Mouse (Mus musculus) lung, postnatal 0 days (tissue): ENCODE measurements around the gene Cd52. TPM values are rescaled to one million over a fixed set of nuclear protein-coding genes. Genes with fewer than 3 reads are reported as not detected.

Experiments used
- ATAC-seq: fragments of 200-750 bp; cut with Nextera tagmentation; 2 replicates; pipeline ENCODE4 v1.8.0; 2017; ENCODE audit warnings: moderate library complexity
- DNase-seq: peaks from one replicate; pipeline ENCODE4 v3.0.0-alpha.2; 2016; ENCODE audit warnings: low spot score
- H3K27ac ChIP-seq: fragments of 300-500 bp; sonication (generic); 2 replicates; pipeline ENCODE4 v1.5.1; 2014; ENCODE audit warnings: antibody characterized with exemption, mild to moderate bottlenecking, low read length, mixed read lengths
- H3K27me3 ChIP-seq: fragments of 300-500 bp; sonication (generic); replicated peaks from 2 replicates; pipeline ENCODE4 v1.6.1; 2014; ENCODE audit warnings: low read length, mixed read lengths; ENCODE audit not compliant: insufficient read depth
- H3K36me3 ChIP-seq: fragments of 300-500 bp; sonication (generic); 2 replicates; pipeline ENCODE4 v1.6.1; 2014; ENCODE audit warnings: low read length, mixed read lengths; ENCODE audit not compliant: insufficient read depth
- H3K4me1 ChIP-seq: fragments of 300-500 bp; sonication (generic); 2 replicates; pipeline ENCODE4 v1.6.1; 2014; ENCODE audit warnings: antibody characterized with exemption, low read depth, low read length, mixed read lengths; ENCODE audit not compliant: insufficient read depth
- H3K4me2 ChIP-seq: fragments of 300-500 bp; sonication (generic); replicated peaks from 2 replicates; pipeline ENCODE4 v1.6.1; 2014; ENCODE audit warnings: low read depth, mild to moderate bottlenecking, low read length, moderate library complexity, mixed read lengths
- H3K4me3 ChIP-seq: fragments of 300-500 bp; sonication (generic); 2 replicates; pipeline ENCODE4 v1.5.1; 2014; ENCODE audit warnings: low read depth, low read length
- H3K9ac ChIP-seq: fragments of 300-500 bp; sonication (generic); replicated peaks from 2 replicates; pipeline ENCODE4 v1.6.1; 2014; ENCODE audit warnings: low read depth, mild to moderate bottlenecking
- H3K9me3 ChIP-seq: fragments of 300-500 bp; sonication (generic); 2 replicates; pipeline ENCODE4 v1.6.1; 2016; ENCODE audit warnings: low read length, mixed read lengths
- CTCF ChIP-seq: IDR thresholded peaks from 2 replicates; pipeline ENCODE4 v1.5.1; 2016; ENCODE audit warnings: antibody characterized with exemption, mild to moderate bottlenecking
- EP300 ChIP-seq: IDR thresholded peaks from 2 replicates; pipeline ENCODE4 v1.6.1; 2016; ENCODE audit warnings: antibody characterized with exemption, mild to moderate bottlenecking, control low read depth
- WGBS: fragments of 180-500 bp; shearing (Covaris S2); extraction: QIAGEN DNeasy Blood & Tissue Kit; methylation state at CpG from one replicate; pipeline ENCODE4 v1.1.7; 2014; 5-methylcytosine and 5-hydroxymethylcytosine counted together
- polyA plus RNA-seq: library from polyadenylated mRNA; unstranded; fragments of >200 nt; fragmentation: Nextera tagmentation; extraction: Ambion mirVana; gene quantifications from 2 replicates; pipeline ENCODE4 v1.2.1, GENCODE M21; 2015

The Cd52 gene
- polyA plus RNA-seq, 1 experiment from 2014 or later = 65.9 TPM

DNA sequence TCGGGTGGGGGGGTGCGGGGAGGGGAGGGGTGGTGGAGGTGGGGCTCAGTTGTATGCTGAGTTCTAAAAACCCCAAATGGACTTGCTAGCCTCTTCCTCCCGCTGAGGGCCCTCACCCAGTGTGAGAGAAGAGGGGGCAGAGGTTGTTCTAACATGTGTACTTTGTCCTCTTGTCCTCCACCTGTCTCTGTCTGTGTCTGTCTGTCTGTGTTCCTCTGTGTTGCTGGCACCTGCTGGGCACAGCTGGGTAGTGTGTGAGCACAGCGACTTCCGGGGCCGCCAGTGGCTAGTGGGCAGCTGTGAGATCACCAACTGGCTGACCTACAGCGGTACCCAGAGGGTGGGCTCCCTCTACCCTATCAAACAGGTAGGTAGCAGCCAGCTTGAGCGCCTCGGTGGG is 5.9 kb downstream of the Cd52 start:
- H3K4me2 ChIP-seq = no peak overlapping the region
- H3K4me1 ChIP-seq = no peaks in the 10 kb centered on the region
- TF ChIP-seq CTCF = no peak
- TF ChIP-seq EP300 = no peak
- DNase-seq = no peak
- no peaks in the 10 kb centered on the region for H3K9me3 ChIP-seq
- no peak overlapping the region for H3K4me3 ChIP-seq
- WGBS = 72% methylated on average over 9 of the region's 9 CpGs
- no peak overlapping the region for H3K27ac ChIP-seq
- no peaks in the 10 kb centered on the region for H3K27me3 ChIP-seq
- no peak overlapping the region for H3K9ac ChIP-seq
- no peak for ATAC-seq
- no peaks in the 10 kb centered on the region for H3K36me3 ChIP-seq

DNA sequence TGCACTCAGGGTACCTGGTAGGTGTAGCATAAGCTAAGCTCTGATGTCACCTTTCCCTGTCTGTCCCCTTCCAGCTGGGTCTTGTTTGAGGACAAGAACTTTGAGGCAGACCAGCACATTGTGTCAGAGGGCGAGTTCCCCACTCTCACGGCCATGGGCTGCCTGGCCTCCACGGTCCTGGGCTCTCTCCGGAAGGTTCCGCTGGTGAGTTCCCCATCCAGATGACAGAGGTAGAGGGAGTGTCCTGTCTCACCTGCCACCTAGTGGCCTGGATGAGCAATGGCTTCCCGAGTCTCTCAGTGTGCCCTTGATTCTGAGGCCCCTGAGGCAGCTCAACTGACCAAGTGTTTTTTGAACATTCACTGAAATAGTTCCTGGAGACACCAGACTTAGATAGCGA is 7.5 kb downstream of the Cd52 start:
- Histone ChIP-seq H3K9me3 (no peaks in the 10 kb centered on the region), H3K36me3 (no peaks in the 10 kb centered on the region), H3K9ac (no peak overlapping the region), H3K4me1 (no peaks in the 10 kb centered on the region), H3K4me3 (no peak overlapping the region), H3K4me2 (no peak overlapping the region), H3K27me3 (no peaks in the 10 kb centered on the region), H3K27ac (no peak overlapping the region)
- DNase-seq (peak; percentile 62), ATAC-seq (peak; percentile 71)
- WGBS = 22% methylated on average over 7 of the region's 7 CpGs
- TF ChIP-seq CTCF (peak; percentile 85), EP300 (no peak)

DNA sequence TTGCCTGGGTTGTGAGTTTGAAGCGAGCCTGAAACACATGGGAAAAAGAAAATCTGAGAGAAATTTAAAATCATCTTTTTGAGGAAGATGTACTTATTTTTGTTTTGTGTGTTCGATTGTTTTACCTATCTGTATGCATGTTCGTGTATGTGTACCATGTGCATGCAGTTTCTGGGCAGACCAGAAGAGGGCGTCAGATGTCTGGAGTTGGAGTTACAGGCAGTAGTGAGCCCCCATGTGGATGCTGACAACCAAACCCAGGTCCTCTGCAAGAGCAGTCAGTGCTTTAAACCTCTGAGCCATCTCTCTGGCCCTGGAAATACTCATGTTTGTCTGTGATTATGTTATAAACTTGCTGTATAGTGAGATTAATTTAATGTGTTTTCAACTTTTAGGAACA is 9.9 kb downstream of the Cd52 start:
- no peaks in the 10 kb centered on the region for H3K36me3 ChIP-seq

DNA sequence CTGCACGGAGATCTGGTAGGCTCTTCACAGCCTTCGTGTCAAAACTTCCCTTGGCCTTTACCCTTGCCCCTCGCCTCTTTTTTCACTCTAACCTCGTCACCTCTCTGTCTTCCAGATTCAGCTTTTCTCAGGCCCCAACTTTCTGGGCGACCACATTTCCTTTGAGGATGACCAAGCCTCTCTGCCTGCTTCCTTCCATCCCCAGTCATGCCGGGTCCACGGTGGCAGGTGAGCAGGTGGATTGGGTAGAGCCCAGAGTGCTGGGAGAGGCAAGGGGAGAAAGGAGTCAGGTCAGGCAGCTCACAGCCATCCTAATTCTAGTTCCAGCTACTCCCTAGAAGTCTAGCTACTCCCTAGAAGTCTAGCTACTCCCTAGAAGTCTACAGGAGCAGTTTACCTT is 12.4 kb downstream of the Cd52 start:
- Histone ChIP-seq H3K4me3 (peak overlapping the region; percentile 19; the same call in 1 of the 2 replicates), H3K4me1 (no peaks in the 10 kb centered on the region), H3K27me3 (no peaks in the 10 kb centered on the region), H3K4me2 (peak overlapping the region; percentile 45), H3K36me3 (no peaks in the 10 kb centered on the region), H3K27ac (no peak overlapping the region), H3K9ac (no peak overlapping the region), H3K9me3 (no peaks in the 10 kb centered on the region)
- no peak for DNase-seq
- TF ChIP-seq CTCF = no peak
- TF ChIP-seq EP300 = no peak
- no peak for ATAC-seq
- 16% methylated on average over 7 of the region's 7 CpGs for WGBS

More for the DNA sequence above, 9.9 kb downstream of the Cd52 start:
- Histone ChIP-seq H3K4me3 (no peak overlapping the region), H3K4me1 (no peaks in the 10 kb centered on the region), H3K9ac (no peak overlapping the region), H3K27me3 (no peaks in the 10 kb centered on the region), H3K9me3 (no peaks in the 10 kb centered on the region), H3K4me2 (no peak overlapping the region), H3K27ac (no peak overlapping the region)
- DNase-seq = no peak
- ATAC-seq = no peak
- TF ChIP-seq CTCF = no peak
- TF ChIP-seq EP300 = no peak
- 84% methylated on average over 4 of the region's 4 CpGs for WGBS

DNA sequence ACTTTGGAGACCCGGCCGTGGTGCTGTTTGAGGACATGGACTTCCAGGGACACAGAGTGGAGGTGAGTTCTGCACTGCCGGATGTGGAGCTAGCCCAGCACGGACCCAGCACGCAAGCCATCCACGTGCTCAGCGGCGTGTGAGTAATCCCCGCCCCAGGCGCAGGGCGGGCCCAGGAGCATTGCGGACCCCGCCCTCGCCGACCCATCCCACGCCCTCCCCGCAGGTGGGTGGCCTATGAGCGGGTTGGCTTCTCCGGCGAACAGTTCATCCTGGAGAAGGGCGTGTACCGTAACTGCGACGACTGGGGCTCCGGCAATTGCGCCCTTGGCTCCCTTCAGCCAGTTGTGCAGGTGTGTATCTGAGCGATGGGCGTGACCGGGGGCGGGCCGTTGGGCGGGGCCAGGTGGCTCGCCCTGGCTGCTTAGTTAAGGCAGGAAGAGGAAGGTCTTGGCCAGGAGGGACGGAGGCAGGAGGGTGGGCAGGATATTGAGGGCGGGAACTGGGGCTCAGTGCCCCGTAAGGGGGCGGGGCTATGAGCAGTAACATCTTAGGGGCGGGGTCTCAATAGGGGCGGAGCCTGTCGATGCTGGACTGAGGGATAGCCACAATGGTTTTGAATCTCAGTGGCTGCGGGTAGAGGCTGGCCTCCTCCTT is 13.0 kb downstream of the Cd52 start:
- no peaks in the 10 kb centered on the region for H3K36me3 ChIP-seq
- H3K9ac ChIP-seq = no peak overlapping the region
- H3K4me2 ChIP-seq = peak overlapping the region; percentile 45
- H3K4me3 ChIP-seq = peak overlapping the region; percentile 19
- 4% methylated on average over 39 of the region's 41 CpGs for WGBS
- no peaks in the 10 kb centered on the region for H3K4me1 ChIP-seq
- H3K9me3 ChIP-seq = no peaks in the 10 kb centered on the region
- DNase-seq (peak; percentile 96), ATAC-seq (peak; percentile 95)
- H3K27ac ChIP-seq = no peak overlapping the region
- TF ChIP-seq EP300 (no peak), CTCF (no peak)
- H3K27me3 ChIP-seq = no peaks in the 10 kb centered on the region

DNA sequence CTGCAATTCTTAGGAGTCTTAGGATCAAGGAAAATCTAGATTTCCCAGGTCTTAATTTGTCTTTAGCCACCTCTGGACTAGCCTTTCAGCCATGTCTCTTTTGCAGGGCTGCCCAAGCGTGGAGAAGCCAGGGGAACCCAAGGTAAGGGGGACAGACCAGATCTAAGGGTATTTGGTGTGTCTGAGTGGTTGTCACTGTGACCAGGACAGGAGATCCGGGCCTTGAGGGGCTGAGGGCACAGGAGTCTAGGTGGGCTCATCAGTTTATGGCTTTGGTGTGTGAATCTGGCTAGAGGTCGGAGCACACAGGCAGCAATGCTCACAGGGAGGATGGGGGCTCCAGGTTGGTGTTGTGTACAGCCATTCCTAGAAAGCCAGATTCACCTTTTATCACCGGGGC is 14.2 kb downstream of the Cd52 start:
- no peak for DNase-seq
- H3K9me3 ChIP-seq = no peaks in the 10 kb centered on the region
- H3K9ac ChIP-seq = no peak overlapping the region
- no peaks in the 10 kb centered on the region for H3K36me3 ChIP-seq
- no peak overlapping the region for H3K27ac ChIP-seq
- H3K27me3 ChIP-seq = no peaks in the 10 kb centered on the region
- TF ChIP-seq EP300 (no peak), CTCF (no peak)
- no peaks in the 10 kb centered on the region for H3K4me1 ChIP-seq
- no peak overlapping the region for H3K4me3 ChIP-seq
- ATAC-seq = no peak
- 82% methylated on average over 4 of the region's 4 CpGs for WGBS
- no peak overlapping the region for H3K4me2 ChIP-seq

DNA sequence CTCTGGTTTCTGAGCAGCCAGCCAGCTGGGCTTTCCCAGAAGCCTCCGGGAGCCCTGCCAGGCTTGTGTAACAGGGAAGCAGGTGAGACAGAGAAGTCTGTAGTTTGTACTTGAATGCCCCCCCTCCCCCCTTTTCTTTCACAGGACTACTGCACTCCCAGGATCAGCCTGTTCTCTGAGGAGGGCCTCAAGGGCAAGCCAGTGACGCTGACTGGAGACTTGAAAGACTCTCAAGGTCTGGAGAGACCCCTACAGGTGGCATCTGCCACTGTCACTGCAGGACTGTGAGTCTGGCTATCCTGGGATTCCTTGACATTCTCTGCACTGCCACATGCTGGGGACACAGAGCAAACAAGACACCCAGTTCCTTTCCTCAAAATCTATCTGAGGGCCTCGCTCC is 16.2 kb downstream of the Cd52 start:
- DNase-seq = peak; percentile 81
- Histone ChIP-seq H3K4me2 (no peak overlapping the region), H3K9me3 (no peaks in the 10 kb centered on the region), H3K27me3 (no peaks in the 10 kb centered on the region), H3K9ac (no peak overlapping the region), H3K36me3 (no peaks in the 10 kb centered on the region), H3K4me3 (no peak overlapping the region), H3K27ac (no peak overlapping the region), H3K4me1 (no peaks in the 10 kb centered on the region)
- TF ChIP-seq EP300 (no peak), CTCF (peak; percentile 75)
- ATAC-seq = peak; percentile 39
- 16% methylated on average over 3 of the region's 3 CpGs for WGBS
